Mouse (Mus musculus): ENCODE results near the gene Sgms1. TPM values are rescaled to one million over a fixed set of nuclear protein-coding genes. Genes with fewer than 3 reads are reported as not detected.

The Sgms1 gene
- polyA plus RNA-seq, 1 experiment from 2014 or later, result 28.8 TPM

- H3K27me3 ChIP-seq, result no peaks in the 10 kb centered on the region
- H3K9ac ChIP-seq, result no peak overlapping the region
- 60% methylated on average over 6 of the region's 6 CpGs for WGBS
- no peak overlapping the region for H3K4me3 ChIP-seq
- no peaks in the 10 kb centered on the region for H3K9me3 ChIP-seq
- 0 out of 2 replicates have a peak overlapping the region, but pooled peaks have one; percentile 36 for H3K27ac ChIP-seq
- no peaks in the 10 kb centered on the region for H3K36me3 ChIP-seq
- H3K4me1 ChIP-seq, result peaks cover 43% of the 10 kb centered on the region
- ATAC-seq (ENCODE audit: insufficient number of reproducible peaks, insufficient read depth, low FRiP score, low TSS enrichment, low read depth), result no peak
- H3K4me2 ChIP-seq, result no peak overlapping the region
These were observed 116.8 kb downstream of the Sgms1 start for GRCm38 (mm10) chr19:32272475-32273260.

DNA sequence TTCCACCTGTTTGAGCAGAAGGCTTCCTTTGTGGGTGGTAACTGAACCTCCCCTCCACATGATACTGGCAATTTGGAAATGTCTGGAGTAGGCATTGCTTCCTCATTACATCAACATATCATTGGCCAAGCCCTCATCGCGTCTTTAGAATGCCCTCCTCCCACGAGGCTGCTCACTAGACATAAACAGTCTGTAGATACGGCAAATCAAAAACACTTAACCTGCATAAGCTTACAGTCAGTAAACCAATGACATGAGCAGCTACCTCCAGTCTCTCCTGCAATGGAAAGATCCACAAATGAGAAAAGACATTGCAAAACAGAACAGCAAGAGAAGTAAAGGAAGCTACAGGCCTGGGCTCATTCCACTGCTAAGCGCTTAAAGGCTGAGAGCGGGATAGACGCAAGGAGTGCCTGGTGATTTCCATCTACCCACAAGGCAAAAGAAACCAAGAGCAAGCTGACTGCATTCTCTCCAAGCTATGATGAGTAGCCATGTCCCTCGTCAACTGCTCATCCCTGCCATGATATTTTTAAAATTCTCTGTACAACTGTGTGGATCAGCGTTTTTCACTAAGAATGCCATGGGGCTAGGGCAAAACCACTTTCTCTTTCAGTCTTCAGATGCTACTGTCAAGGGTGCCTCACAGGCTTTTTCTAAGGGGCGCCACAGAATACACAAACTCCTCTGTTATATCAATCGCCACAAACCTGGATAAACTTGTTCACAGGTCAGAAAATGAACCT, 117.9 kb downstream of the Sgms1 start:
- no peaks in the 10 kb centered on the region for H3K27me3 ChIP-seq
- no peak overlapping the region for H3K4me2 ChIP-seq
- H3K4me3 ChIP-seq, result no peak overlapping the region
- no peaks in the 10 kb centered on the region for H3K9me3 ChIP-seq
- H3K36me3 ChIP-seq, result no peaks in the 10 kb centered on the region
- 76% methylated on average over 11 of the region's 11 CpGs for WGBS
- peaks cover 48% of the 10 kb centered on the region for H3K4me1 ChIP-seq
- no peak for ATAC-seq (ENCODE audit: insufficient number of reproducible peaks, insufficient read depth, low FRiP score, low TSS enrichment, low read depth)
- no peak overlapping the region for H3K9ac ChIP-seq
- H3K27ac ChIP-seq, result no peak overlapping the region

GRCm38 (mm10) chr19:32269844-32270176, 119.7 kb downstream of the Sgms1 start:
- Histone ChIP-seq H3K9me3 (no peaks in the 10 kb centered on the region), H3K27me3 (no peaks in the 10 kb centered on the region), H3K4me1 (peaks cover 39% of the 10 kb centered on the region), H3K36me3 (no peaks in the 10 kb centered on the region), H3K27ac (no peak overlapping the region), H3K4me3 (no peak overlapping the region), H3K9ac (no peak overlapping the region), H3K4me2 (no peak overlapping the region)
- ATAC-seq (ENCODE audit: insufficient number of reproducible peaks, insufficient read depth, low FRiP score, low TSS enrichment, low read depth), result no peak
- WGBS, result 80% methylated on average over 6 of the region's 6 CpGs

DNA sequence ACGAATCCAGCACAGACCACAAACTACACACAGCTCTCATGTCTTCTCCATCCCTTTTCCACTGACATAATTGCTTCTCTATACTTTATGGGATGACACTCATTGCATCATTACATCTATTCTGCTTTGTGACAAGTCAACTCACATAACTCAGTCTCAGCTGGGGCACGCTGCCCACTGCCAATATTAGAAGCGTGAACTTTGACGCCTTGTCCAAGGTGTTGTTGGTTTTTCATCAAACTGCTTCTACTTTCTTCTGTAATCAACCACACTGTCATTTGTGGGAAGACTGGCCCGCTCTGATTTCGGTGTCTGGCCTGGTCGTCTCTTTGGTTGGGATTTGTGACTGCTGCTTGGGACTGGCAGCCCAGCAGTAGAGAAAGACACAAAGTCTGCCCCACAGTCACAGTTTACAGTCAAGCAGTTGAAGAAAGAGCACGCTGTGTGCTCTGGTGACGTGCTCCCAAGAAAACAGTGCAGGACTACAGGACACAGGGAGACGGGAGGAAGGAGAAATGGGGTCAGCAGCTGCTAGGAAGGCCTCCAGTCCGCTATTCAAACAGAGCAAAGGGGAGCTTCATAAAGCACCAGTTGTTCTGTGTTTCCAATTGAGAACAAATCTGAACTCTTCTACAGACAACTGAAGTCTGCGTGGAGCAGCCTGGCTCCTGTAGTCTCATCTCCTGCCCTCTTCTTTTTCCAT, 120.2 kb downstream of the Sgms1 start:
- no peaks in the 10 kb centered on the region for H3K27me3 ChIP-seq
- no peak overlapping the region for H3K9ac ChIP-seq
- no peak overlapping the region for H3K27ac ChIP-seq
- no peak overlapping the region for H3K4me2 ChIP-seq
- ATAC-seq (ENCODE audit: insufficient number of reproducible peaks, insufficient read depth, low FRiP score, low TSS enrichment, low read depth), result no peak
- no peaks in the 10 kb centered on the region for H3K36me3 ChIP-seq
- no peak overlapping the region for H3K4me3 ChIP-seq
- H3K4me1 ChIP-seq, result peaks cover 39% of the 10 kb centered on the region
- H3K9me3 ChIP-seq, result no peaks in the 10 kb centered on the region
- 82% methylated on average over 12 of the region's 12 CpGs for WGBS

- Histone ChIP-seq H3K36me3 (no peaks in the 10 kb centered on the region), H3K27me3 (no peaks in the 10 kb centered on the region), H3K27ac (no peak overlapping the region), H3K4me1 (peaks cover 39% of the 10 kb centered on the region), H3K4me2 (no peak overlapping the region), H3K4me3 (no peak overlapping the region), H3K9me3 (no peaks in the 10 kb centered on the region), H3K9ac (no peak overlapping the region)
- 50% methylated on average over 9 of the region's 9 CpGs for WGBS
- no peak for ATAC-seq (ENCODE audit: insufficient number of reproducible peaks, insufficient read depth, low FRiP score, low TSS enrichment, low read depth)
These were observed 121.0 kb downstream of the Sgms1 start for GRCm38 (mm10) chr19:32268562-32268961.

GRCm38 (mm10) chr19:32266385-32267252, 122.9 kb downstream of the Sgms1 start:
- 76% methylated on average over 9 of the region's 9 CpGs for WGBS
- peaks cover 31% of the 10 kb centered on the region for H3K4me1 ChIP-seq
- no peak for ATAC-seq (ENCODE audit: insufficient number of reproducible peaks, insufficient read depth, low FRiP score, low TSS enrichment, low read depth)
- no peaks in the 10 kb centered on the region for H3K9me3 ChIP-seq
- H3K36me3 ChIP-seq, result no peaks in the 10 kb centered on the region
- no peak overlapping the region for H3K27ac ChIP-seq
- H3K9ac ChIP-seq, result no peak overlapping the region
- H3K4me2 ChIP-seq, result no peak overlapping the region
- no peak overlapping the region for H3K4me3 ChIP-seq
- H3K27me3 ChIP-seq, result no peaks in the 10 kb centered on the region

- no peaks in the 10 kb centered on the region for H3K36me3 ChIP-seq
- H3K4me3 ChIP-seq, result no peak overlapping the region
- no peak overlapping the region for H3K27ac ChIP-seq
- peaks cover 29% of the 10 kb centered on the region for H3K4me1 ChIP-seq
- H3K4me2 ChIP-seq, result no peak overlapping the region
- no peaks in the 10 kb centered on the region for H3K27me3 ChIP-seq
- H3K9ac ChIP-seq, result no peak overlapping the region
- no peaks in the 10 kb centered on the region for H3K9me3 ChIP-seq
- ATAC-seq (ENCODE audit: insufficient number of reproducible peaks, insufficient read depth, low FRiP score, low TSS enrichment, low read depth), result no peak
- WGBS, result 81% methylated on average over 1 of the region's 1 CpGs
These were observed 125.8 kb downstream of the Sgms1 start for GRCm38 (mm10) chr19:32263753-32264152.

GRCm38 (mm10) chr19:32262805-32263572, 126.5 kb downstream of the Sgms1 start:
- Histone ChIP-seq H3K27ac (no peak overlapping the region), H3K9me3 (no peaks in the 10 kb centered on the region), H3K27me3 (no peaks in the 10 kb centered on the region), H3K4me1 (peaks cover 26% of the 10 kb centered on the region), H3K4me3 (no peak overlapping the region), H3K9ac (no peak overlapping the region), H3K36me3 (no peaks in the 10 kb centered on the region), H3K4me2 (no peak overlapping the region)
- ATAC-seq (ENCODE audit: insufficient number of reproducible peaks, insufficient read depth, low FRiP score, low TSS enrichment, low read depth), result no peak
- 92% methylated on average over 10 of the region's 10 CpGs for whole genome bisulfite sequencing

GRCm38 (mm10) chr19:32260869-32261688, 128.4 kb downstream of the Sgms1 start:
- peaks cover 18% of the 10 kb centered on the region for H3K4me1 ChIP-seq
- H3K9ac ChIP-seq, result no peak overlapping the region
- no peaks in the 10 kb centered on the region for H3K9me3 ChIP-seq
- no peaks in the 10 kb centered on the region for H3K27me3 ChIP-seq
- no peak overlapping the region for H3K4me2 ChIP-seq
- H3K36me3 ChIP-seq, result no peaks in the 10 kb centered on the region
- no peak for ATAC-seq (ENCODE audit: insufficient number of reproducible peaks, insufficient read depth, low FRiP score, low TSS enrichment, low read depth)
- H3K4me3 ChIP-seq, result no peak overlapping the region
- 38% methylated on average over 8 of the region's 8 CpGs for WGBS
- no peak overlapping the region for H3K27ac ChIP-seq

DNA sequence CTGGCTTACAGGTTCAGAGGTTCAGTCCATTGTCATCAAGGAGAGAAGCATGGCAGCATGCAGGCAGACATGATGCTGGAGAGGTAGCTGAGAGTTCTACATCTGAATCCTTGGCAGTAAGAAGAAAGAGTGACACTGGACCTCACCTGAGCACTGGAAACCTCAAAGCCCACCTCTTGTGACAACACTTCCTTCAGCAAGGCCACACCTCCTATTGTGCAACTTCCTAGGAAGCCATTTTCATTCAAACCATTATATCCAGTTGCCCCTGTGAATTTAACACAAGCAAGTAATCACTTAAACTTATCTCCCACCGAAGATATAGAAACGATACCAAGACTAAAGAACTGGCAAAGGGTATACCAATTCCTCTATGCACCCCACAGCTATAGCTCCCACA, 129.7 kb downstream of the Sgms1 start:
- Histone ChIP-seq H3K27ac (no peak overlapping the region), H3K4me1 (peaks cover 23% of the 10 kb centered on the region), H3K9ac (no peak overlapping the region), H3K4me2 (no peak overlapping the region), H3K4me3 (no peak overlapping the region), H3K36me3 (no peaks in the 10 kb centered on the region), H3K9me3 (no peaks in the 10 kb centered on the region), H3K27me3 (no peaks in the 10 kb centered on the region)
- ATAC-seq (ENCODE audit: insufficient number of reproducible peaks, insufficient read depth, low FRiP score, low TSS enrichment, low read depth), result no peak
- 93% methylated on average over 2 of the region's 2 CpGs for WGBS

All from embryonic facial prominence, embryonic 13.5 days (tissue).